Mouse (Mus musculus): ENCODE data around the gene Car5a.

Car5a gene

GRCm38 (mm10) chr8:121944831-121945230, at the start of gene Car5a:
Gene Car5a, minus strand, starts transcription at chr8:121944904.
- DNase-seq = no peak

GRCm38 (mm10) chr8:121992911-121993310, 48.2 kb upstream of the Car5a start:
- no peak for DNase-seq

- no peak for DNase-seq
Measured at GRCm38 (mm10) chr8:121991611-121992010, 46.9 kb upstream of the Car5a start.

GRCm38 (mm10) chr8:121990506-121991255, 46.0 kb upstream of the Car5a start:
- no peak for DNase-seq

GRCm38 (mm10) chr8:121987892-121988291, 43.2 kb upstream of the Car5a start:
- DNase-seq = no peak

GRCm38 (mm10) chr8:121985673-121986072, 41.0 kb upstream of the Car5a start:
- DNase-seq = no peak

- no peak for DNase-seq
Measured at GRCm38 (mm10) chr8:121981520-121981895, 36.8 kb upstream of the Car5a start.

GRCm38 (mm10) chr8:121980792-121981519, 36.3 kb upstream of the Car5a start:
- DNase-seq = no peak

GRCm38 (mm10) chr8:121978670-121979069, 34.0 kb upstream of the Car5a start:
- no peak for DNase-seq

- DNase-seq = no peak
Measured at GRCm38 (mm10) chr8:121977819-121978590, 33.3 kb upstream of the Car5a start.

GRCm38 (mm10) chr8:121973906-121974305, 29.2 kb upstream of the Car5a start:
- no peak for DNase-seq

GRCm38 (mm10) chr8:121971488-121972058, 26.9 kb upstream of the Car5a start:
- no peak for DNase-seq

GRCm38 (mm10) chr8:121970225-121970624, 25.5 kb upstream of the Car5a start:
- DNase-seq = no peak

GRCm38 (mm10) chr8:121968542-121968941, 23.8 kb upstream of the Car5a start:
- no peak for DNase-seq

- DNase-seq = no peak
Measured at GRCm38 (mm10) chr8:121967977-121968376, 23.3 kb upstream of the Car5a start.

GRCm38 (mm10) chr8:121966714-121967448, 22.2 kb upstream of the Car5a start:
- no peak for DNase-seq

- DNase-seq = no peak
Measured at GRCm38 (mm10) chr8:121966110-121966509, 21.4 kb upstream of the Car5a start.

GRCm38 (mm10) chr8:121964716-121965512, 20.2 kb upstream of the Car5a start:
- no peak for DNase-seq

- no peak for DNase-seq
Measured at GRCm38 (mm10) chr8:121962892-121963291, 18.2 kb upstream of the Car5a start.

GRCm38 (mm10) chr8:121958395-121958794, 13.7 kb upstream of the Car5a start:
- DNase-seq = no peak

- DNase-seq = no peak
Measured at GRCm38 (mm10) chr8:121955825-121956500, 11.3 kb upstream of the Car5a start.
